Mouse (Mus musculus) forebrain, embryonic 15.5 days (tissue): ENCODE results near the gene Pus7. TPM values are rescaled to one million over a fixed set of nuclear protein-coding genes. Genes with fewer than 3 reads are reported as not detected.

Source experiments
- ATAC-seq: fragments of 200-750 bp; cut with Nextera tagmentation; replicated peaks from 2 replicates; pipeline ENCODE4 v1.8.0; 2017; ENCODE audit warnings: mild to moderate bottlenecking, moderate TSS enrichment, moderate library complexity
- H3K27ac ChIP-seq: fragments of 300-500 bp; sonication (generic); replicated peaks from 2 replicates; pipeline ENCODE4 v1.5.1; 2015; ENCODE audit warnings: mild to moderate bottlenecking, inconsistent platforms
- H3K27me3 ChIP-seq: fragments of 300-500 bp; sonication (generic); 2 replicates; pipeline ENCODE4 v1.6.1; 2015; ENCODE audit warnings: inconsistent platforms
- H3K36me3 ChIP-seq: fragments of 300-500 bp; sonication (generic); 2 replicates; pipeline ENCODE4 v1.6.1; 2015; ENCODE audit warnings: mild to moderate bottlenecking, inconsistent platforms
- H3K4me1 ChIP-seq: fragments of 300-500 bp; sonication (generic); 2 replicates; pipeline ENCODE4 v1.6.1; 2015; ENCODE audit warnings: inconsistent platforms
- H3K4me2 ChIP-seq: fragments of 300-500 bp; sonication (generic); replicated peaks from 2 replicates; pipeline ENCODE4 v1.6.1; 2015; ENCODE audit warnings: mild to moderate bottlenecking, inconsistent platforms
- H3K4me3 ChIP-seq: fragments of 300-500 bp; sonication (generic); 2 replicates; pipeline ENCODE4 v1.5.1; 2015; ENCODE audit warnings: mild to moderate bottlenecking, inconsistent platforms
- H3K9ac ChIP-seq: fragments of 300-500 bp; sonication (generic); replicated peaks from 2 replicates; pipeline ENCODE4 v1.6.1; 2015; ENCODE audit warnings: mild to moderate bottlenecking, inconsistent platforms
- H3K9me3 ChIP-seq: fragments of 300-500 bp; sonication (generic); 2 replicates; pipeline ENCODE4 v1.6.1; 2016; ENCODE audit warnings: inconsistent platforms
- WGBS: fragments of 180-500 bp; shearing (Covaris S2); methylation state at CpG from one replicate; pipeline ENCODE4 v1.1.7; 2015; ENCODE audit warnings: mixed read lengths; 5-methylcytosine and 5-hydroxymethylcytosine counted together
- polyA plus RNA-seq: library from polyadenylated mRNA; unstranded; fragments of >200 nt; fragmentation: Nextera tagmentation; extraction: Ambion mirVana; gene quantifications from 2 replicates; pipeline ENCODE4 v1.2.1, GENCODE M21; 2015

The Pus7 gene
- polyA plus RNA-seq = 19.3 and 20.5 TPM in 2 replicates

GRCm38 (mm10) chr5:23782931-23783877, at the start of gene Pus7:
Pus7 (minus strand) TSS chr5:23783711.
- Histone ChIP-seq H3K9me3 (no peaks in the 10 kb centered on the region), H3K4me3 (peak within 1 kb of the TSS; percentile 88), H3K4me1 (peaks cover 24% of the 10 kb centered on the region), H3K27me3 (no peaks in the 10 kb centered on the region), H3K9ac (peak within 1 kb of the TSS; percentile 70), H3K4me2 (peak within 1 kb of the TSS; percentile 72), H3K27ac (peak within 1 kb of the TSS; percentile 53), H3K36me3 (no peaks in the 10 kb centered on the region)
- ATAC-seq = peak; percentile 95
- WGBS = 2% methylated on average over 79 of the region's 86 CpGs

GRCm38 (mm10) chr5:23830897-23831752, 47.6 kb upstream of the Pus7 start:
- H3K4me1 ChIP-seq = no peaks in the 10 kb centered on the region
- no peaks in the 10 kb centered on the region for H3K36me3 ChIP-seq
- 34% methylated on average over 58 of the region's 58 CpGs for WGBS
- peak overlapping the region; percentile 14 for H3K4me3 ChIP-seq
- no peak for ATAC-seq
- H3K27ac ChIP-seq = no peak overlapping the region
- H3K9me3 ChIP-seq = no peaks in the 10 kb centered on the region
- H3K4me2 ChIP-seq = peak overlapping the region; percentile 31
- H3K9ac ChIP-seq = no peak overlapping the region
- H3K27me3 ChIP-seq = peaks cover 12% of the 10 kb centered on the region; the same call in 1 of the 2 replicates

GRCm38 (mm10) chr5:23826321-23827004, 43.0 kb upstream of the Pus7 start:
- peak; percentile 55; the same call in 1 of the 2 replicates for ATAC-seq

GRCm38 (mm10) chr5:23824171-23824733, 40.7 kb upstream of the Pus7 start:
- ATAC-seq = no peak
- no peak overlapping the region for H3K4me2 ChIP-seq
- H3K4me3 ChIP-seq = no peak overlapping the region
- no peak overlapping the region for H3K9ac ChIP-seq
- WGBS = 78% methylated on average over 8 of the region's 8 CpGs
- H3K27ac ChIP-seq = no peak overlapping the region
- H3K36me3 ChIP-seq = peaks cover 11% of the 10 kb centered on the region
- no peaks in the 10 kb centered on the region for H3K9me3 ChIP-seq
- H3K4me1 ChIP-seq = no peaks in the 10 kb centered on the region
- H3K27me3 ChIP-seq = no peaks in the 10 kb centered on the region

More at GRCm38 (mm10) chr5:23826321-23827004, 43.0 kb upstream of the Pus7 start:
- no peaks in the 10 kb centered on the region for H3K36me3 ChIP-seq
- H3K4me2 ChIP-seq = no peak overlapping the region
- H3K27me3 ChIP-seq = peaks cover 7% of the 10 kb centered on the region; the same call in 1 of the 2 replicates
- no peak overlapping the region for H3K9ac ChIP-seq
- no peak overlapping the region for H3K27ac ChIP-seq
- WGBS = 36% methylated on average over 11 of the region's 11 CpGs
- no peaks in the 10 kb centered on the region for H3K9me3 ChIP-seq
- H3K4me3 ChIP-seq = no peak overlapping the region
- H3K4me1 ChIP-seq = no peaks in the 10 kb centered on the region

GRCm38 (mm10) chr5:23822306-23822705, 38.8 kb upstream of the Pus7 start:
- H3K4me1 ChIP-seq = no peaks in the 10 kb centered on the region
- ATAC-seq = no peak
- peaks cover 22% of the 10 kb centered on the region for H3K36me3 ChIP-seq
- 79% methylated on average over 11 of the region's 11 CpGs for WGBS
- no peak overlapping the region for H3K4me2 ChIP-seq
- H3K27ac ChIP-seq = no peak overlapping the region
- no peak overlapping the region for H3K9ac ChIP-seq
- H3K27me3 ChIP-seq = no peaks in the 10 kb centered on the region
- H3K9me3 ChIP-seq = no peaks in the 10 kb centered on the region
- H3K4me3 ChIP-seq = no peak overlapping the region

- no peak overlapping the region for H3K4me2 ChIP-seq
- H3K27me3 ChIP-seq = no peaks in the 10 kb centered on the region
- H3K27ac ChIP-seq = no peak overlapping the region
- no peaks in the 10 kb centered on the region for H3K4me1 ChIP-seq
- no peak overlapping the region for H3K4me3 ChIP-seq
- WGBS = 93% methylated on average over 15 of the region's 15 CpGs
- no peak overlapping the region for H3K9ac ChIP-seq
- H3K9me3 ChIP-seq = no peaks in the 10 kb centered on the region
- no peak for ATAC-seq
- H3K36me3 ChIP-seq = peaks cover 66% of the 10 kb centered on the region
Measured at GRCm38 (mm10) chr5:23816681-23817080, 33.2 kb upstream of the Pus7 start.

- H3K4me1 ChIP-seq = no peaks in the 10 kb centered on the region
- no peaks in the 10 kb centered on the region for H3K27me3 ChIP-seq
- no peak overlapping the region for H3K9ac ChIP-seq
- no peak for ATAC-seq
- 64% methylated on average over 5 of the region's 5 CpGs for WGBS
- no peak overlapping the region for H3K4me2 ChIP-seq
- no peak overlapping the region for H3K27ac ChIP-seq
- peaks cover 76% of the 10 kb centered on the region for H3K36me3 ChIP-seq
- H3K9me3 ChIP-seq = no peaks in the 10 kb centered on the region
- H3K4me3 ChIP-seq = no peak overlapping the region
Measured at GRCm38 (mm10) chr5:23814841-23815240, 31.3 kb upstream of the Pus7 start.

- 88% methylated on average over 2 of the region's 2 CpGs for WGBS
- no peak overlapping the region for H3K27ac ChIP-seq
Measured at GRCm38 (mm10) chr5:23792726-23793125, 9.2 kb upstream of the Pus7 start.

GRCm38 (mm10) chr5:23789078-23789612, 5.6 kb upstream of the Pus7 start:
- Histone ChIP-seq H3K4me2 (no peak overlapping the region), H3K4me3 (no peak overlapping the region), H3K36me3 (peaks cover 3% of the 10 kb centered on the region; the same call in 1 of the 2 replicates), H3K9me3 (no peaks in the 10 kb centered on the region), H3K4me1 (peaks cover 11% of the 10 kb centered on the region), H3K27me3 (no peaks in the 10 kb centered on the region), H3K9ac (no peak overlapping the region), H3K27ac (no peak overlapping the region)
- ATAC-seq = no peak
- 88% methylated on average over 4 of the region's 4 CpGs for WGBS

More at GRCm38 (mm10) chr5:23792726-23793125, 9.2 kb upstream of the Pus7 start:
- Histone ChIP-seq H3K9ac (no peak overlapping the region), H3K4me1 (peaks cover 9% of the 10 kb centered on the region), H3K36me3 (peaks cover 14% of the 10 kb centered on the region), H3K9me3 (no peaks in the 10 kb centered on the region), H3K27me3 (no peaks in the 10 kb centered on the region), H3K4me2 (no peak overlapping the region), H3K4me3 (no peak overlapping the region)
- no peak for ATAC-seq

GRCm38 (mm10) chr5:23788390-23788830, 4.9 kb upstream of the Pus7 start:
- Histone ChIP-seq H3K9ac (peak overlapping the region; percentile 90), H3K4me2 (peak overlapping the region; percentile 79), H3K4me3 (peak overlapping the region; percentile 82), H3K27ac (no peak overlapping the region), H3K36me3 (no peaks in the 10 kb centered on the region; the same call in 1 of the 2 replicates), H3K4me1 (peaks cover 17% of the 10 kb centered on the region), H3K27me3 (no peaks in the 10 kb centered on the region), H3K9me3 (no peaks in the 10 kb centered on the region)
- 36% methylated on average over 3 of the region's 3 CpGs for WGBS
- no peak for ATAC-seq
